Mouse (Mus musculus) heart, adult 8-10 months (tissue): ENCODE measurements around the gene Anapc15-ps. TPM values are rescaled to one million over a fixed set of nuclear protein-coding genes. Genes with fewer than 3 reads are reported as not detected.

ENCODE experiments used
- DNase-seq: peaks from one replicate; pipeline ENCODE4 v3.0.0; 2022; ENCODE audit warnings: low spot score
- total RNA-seq, 4 experiments: library from RNA; stranded (reverse); gene quantifications; 2 replicates each; pipeline ENCODE4 v1.2.4; 2022

Gene Anapc15-ps
- not detected for total RNA-seq

- DNase-seq: no peak
Observed at GRCm38 (mm10) chr10:95673351-95673750, at the start of gene Anapc15-ps. Gene Anapc15-ps (minus strand): TSS chr10:95673451.

GRCm38 (mm10) chr10:95722203-95722611 is 49.0 kb upstream of the Anapc15-ps start:
- no peak for DNase-seq

- DNase-seq: no peak
Observed at GRCm38 (mm10) chr10:95720181-95720798, 47.0 kb upstream of the Anapc15-ps start.

GRCm38 (mm10) chr10:95719472-95719871 is 46.2 kb upstream of the Anapc15-ps start:
- no peak for DNase-seq

GRCm38 (mm10) chr10:95718760-95719159 is 45.5 kb upstream of the Anapc15-ps start:
- DNase-seq: no peak

- no peak for DNase-seq
Observed at GRCm38 (mm10) chr10:95717106-95717680, 43.9 kb upstream of the Anapc15-ps start.

- no peak for DNase-seq
Observed at GRCm38 (mm10) chr10:95715687-95716086, 42.4 kb upstream of the Anapc15-ps start.

GRCm38 (mm10) chr10:95712221-95712620 is 39.0 kb upstream of the Anapc15-ps start:
- DNase-seq: no peak

- no peak for DNase-seq
Observed at GRCm38 (mm10) chr10:95709903-95710660, 36.8 kb upstream of the Anapc15-ps start.

GRCm38 (mm10) chr10:95709143-95709880 is 36.1 kb upstream of the Anapc15-ps start:
- DNase-seq: no peak

- peak; percentile 72 for DNase-seq
Observed at GRCm38 (mm10) chr10:95708001-95708400, 34.8 kb upstream of the Anapc15-ps start.

- no peak for DNase-seq
Observed at GRCm38 (mm10) chr10:95706867-95707266, 33.6 kb upstream of the Anapc15-ps start.

GRCm38 (mm10) chr10:95705747-95706146 is 32.5 kb upstream of the Anapc15-ps start:
- no peak for DNase-seq

- DNase-seq: no peak
Observed at GRCm38 (mm10) chr10:95704847-95705246, 31.6 kb upstream of the Anapc15-ps start.

- no peak for DNase-seq
Observed at GRCm38 (mm10) chr10:95703730-95704129, 30.5 kb upstream of the Anapc15-ps start.

- DNase-seq: no peak
Observed at GRCm38 (mm10) chr10:95700422-95700821, 27.2 kb upstream of the Anapc15-ps start.

- DNase-seq: no peak
Observed at GRCm38 (mm10) chr10:95698920-95699714, 25.9 kb upstream of the Anapc15-ps start.

- no peak for DNase-seq
Observed at GRCm38 (mm10) chr10:95696253-95696641, 23.0 kb upstream of the Anapc15-ps start.

GRCm38 (mm10) chr10:95695603-95696252 is 22.5 kb upstream of the Anapc15-ps start:
- DNase-seq: no peak

- no peak for DNase-seq
Observed at GRCm38 (mm10) chr10:95694559-95695251, 21.5 kb upstream of the Anapc15-ps start.
